Mouse (Mus musculus): ENCODE data around the gene Aoah.

Gene Aoah

GRCm38 (mm10) chr13:20916698-20917511 is 123.0 kb downstream of the Aoah start:
- no peak for DNase-seq (ENCODE audit: low spot score)

DNA sequence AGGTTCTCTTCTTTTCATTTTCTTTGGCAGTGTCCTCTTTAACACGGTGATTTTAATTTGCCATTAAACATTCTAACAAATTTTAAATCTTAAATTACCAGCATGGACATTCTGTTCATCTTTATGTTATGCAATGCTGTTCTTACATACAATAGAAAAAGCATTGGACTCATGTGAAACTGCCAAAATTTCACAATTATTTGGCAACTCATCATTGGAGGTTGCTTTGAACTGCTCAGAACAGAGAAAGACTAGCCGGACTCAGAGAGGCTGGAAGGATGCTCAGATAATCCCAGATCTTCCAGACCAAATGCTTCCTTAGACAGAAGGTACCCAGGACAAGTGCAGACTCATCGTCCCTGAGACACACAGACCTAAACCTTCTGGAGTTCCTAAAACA is 126.5 kb downstream of the Aoah start:
- no peak for DNase-seq (ENCODE audit: low spot score)

GRCm38 (mm10) chr13:20936016-20936415 is 142.1 kb downstream of the Aoah start:
- no peak for DNase-seq (ENCODE audit: low spot score)

- no peak for DNase-seq (ENCODE audit: low spot score)
Observed at GRCm38 (mm10) chr13:20937452-20937851, 143.5 kb downstream of the Aoah start.

GRCm38 (mm10) chr13:20939099-20939498 is 145.2 kb downstream of the Aoah start:
- no peak for DNase-seq (ENCODE audit: low spot score)

GRCm38 (mm10) chr13:20940389-20940788 is 146.5 kb downstream of the Aoah start:
- DNase-seq (ENCODE audit: low spot score) = no peak

GRCm38 (mm10) chr13:20941707-20942106 is 147.8 kb downstream of the Aoah start:
- DNase-seq (ENCODE audit: low spot score) = no peak

DNA sequence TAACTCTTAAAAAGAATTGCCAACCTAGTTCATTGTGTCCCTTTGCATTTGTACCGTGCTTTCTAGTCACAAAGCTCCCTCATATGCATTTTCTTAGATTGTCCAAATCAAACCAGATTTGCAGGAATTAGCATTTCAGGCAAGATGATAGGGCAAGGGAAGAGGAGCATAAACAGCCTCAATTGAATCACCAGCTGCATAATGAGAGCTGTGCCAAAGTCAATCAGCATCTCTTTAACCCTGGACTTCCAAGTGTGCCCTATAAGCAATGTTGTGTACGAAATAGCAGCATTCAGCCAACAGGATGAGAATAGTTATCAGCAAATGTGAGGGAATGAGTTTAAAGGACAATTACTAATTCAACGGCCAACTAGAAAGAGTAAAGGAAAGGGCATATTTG is 169.2 kb downstream of the Aoah start:
- DNase-seq (ENCODE audit: low spot score) = no peak

DNA sequence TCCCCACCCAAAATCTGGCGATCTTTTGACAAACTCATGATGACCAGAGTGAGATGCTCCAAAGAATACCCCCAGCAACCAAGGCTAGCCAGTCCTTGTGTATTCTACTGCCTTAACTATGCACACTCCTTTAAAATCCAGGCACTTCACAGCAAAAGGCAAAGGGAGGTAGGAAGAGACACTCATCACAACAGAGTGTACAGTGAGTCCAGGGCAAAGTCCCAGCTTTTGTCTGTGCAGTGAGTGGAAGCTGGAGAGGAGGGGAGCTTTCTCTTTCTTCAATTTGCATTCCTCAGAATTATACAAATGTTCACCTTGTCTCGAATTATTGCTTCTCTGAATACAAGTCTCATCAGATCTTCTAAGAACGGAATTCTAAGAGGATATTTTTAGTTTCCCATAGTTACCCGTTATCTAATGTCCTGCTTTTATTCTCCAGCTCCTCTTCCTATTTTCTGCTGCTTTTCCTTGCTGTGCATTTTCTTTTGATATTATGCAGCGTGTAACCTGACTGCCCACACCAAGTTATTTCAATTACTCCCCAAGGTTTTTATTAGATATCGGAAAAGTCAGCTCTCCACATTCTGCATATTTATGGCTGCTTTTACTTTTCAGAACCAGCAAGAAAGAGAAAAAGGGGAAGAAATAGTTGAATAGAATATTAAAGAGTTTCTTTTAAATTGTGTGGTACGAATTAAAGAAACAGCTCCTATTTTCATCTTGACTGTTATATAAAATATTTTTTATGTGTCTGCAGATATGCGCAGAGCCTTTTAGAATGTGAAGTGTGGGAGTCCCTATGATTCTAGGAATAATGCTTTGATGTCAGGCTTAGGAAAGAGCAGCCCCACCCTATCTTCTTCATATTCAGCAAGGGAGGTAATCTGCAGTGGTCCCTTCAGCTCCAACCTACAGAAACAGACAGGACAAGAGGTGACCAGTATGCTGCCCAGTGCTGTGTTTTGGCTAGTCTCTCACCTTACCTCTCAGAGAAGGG is 187.6 kb downstream of the Aoah start:
- DNase-seq (ENCODE audit: low spot score) = no peak

GRCm38 (mm10) chr13:20985510-20985909 is 191.6 kb downstream of the Aoah start:
- DNase-seq (ENCODE audit: low spot score) = no peak

DNA sequence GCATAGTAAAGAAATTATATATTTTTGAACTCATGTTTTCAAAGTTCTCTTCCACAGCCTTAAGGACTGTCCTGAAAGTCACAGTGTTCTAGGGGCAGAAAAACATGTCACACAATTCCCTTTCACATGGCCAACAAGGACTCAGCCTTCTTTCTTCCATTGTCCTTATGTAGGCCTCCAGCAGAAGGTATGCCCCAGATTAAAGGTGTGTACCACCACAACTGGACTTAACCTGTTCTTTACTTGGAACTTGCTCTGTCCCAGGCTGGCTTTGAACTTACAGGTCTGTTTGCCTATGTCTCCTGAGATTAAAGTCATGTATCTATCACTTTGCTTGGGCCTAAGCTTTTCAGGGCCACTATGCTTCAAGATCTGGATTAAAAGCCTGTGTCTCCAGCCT is 192.0 kb downstream of the Aoah start:
- DNase-seq (ENCODE audit: low spot score) = no peak

GRCm38 (mm10) chr13:21005238-21005637 is 211.3 kb downstream of the Aoah start:
- DNase-seq (ENCODE audit: low spot score) = no peak

DNA sequence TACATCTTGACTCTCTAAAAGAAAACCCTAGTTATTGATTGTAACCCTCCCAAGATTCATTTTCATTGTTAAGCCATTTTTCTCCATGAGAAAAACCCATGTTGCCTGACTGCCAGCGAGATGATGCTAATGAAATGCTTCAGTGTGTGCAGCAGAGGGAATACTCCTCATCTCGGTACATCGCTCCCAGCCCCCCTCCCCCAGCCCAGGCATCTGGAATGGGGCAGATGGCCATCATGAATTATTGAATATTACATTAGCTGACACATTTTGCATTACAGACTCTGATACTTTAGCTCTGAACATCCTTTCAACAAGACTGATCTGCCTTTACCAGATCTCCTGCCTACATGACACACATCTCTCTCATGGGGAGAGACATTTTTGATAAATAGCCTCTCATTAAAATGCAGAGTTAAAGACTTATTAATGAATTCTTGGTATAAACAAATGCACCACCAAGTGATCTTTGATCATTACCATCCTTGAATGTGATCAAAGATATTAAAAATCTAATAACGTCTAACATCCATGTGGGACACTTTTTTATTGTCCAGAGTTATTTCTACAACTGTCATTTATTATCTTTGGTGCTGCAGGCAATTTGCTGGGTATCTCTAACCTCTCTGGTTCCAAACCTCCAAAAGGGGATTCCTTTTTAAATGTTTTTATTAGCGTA is 211.9 kb downstream of the Aoah start:
- DNase-seq (ENCODE audit: low spot score) = no peak

DNA sequence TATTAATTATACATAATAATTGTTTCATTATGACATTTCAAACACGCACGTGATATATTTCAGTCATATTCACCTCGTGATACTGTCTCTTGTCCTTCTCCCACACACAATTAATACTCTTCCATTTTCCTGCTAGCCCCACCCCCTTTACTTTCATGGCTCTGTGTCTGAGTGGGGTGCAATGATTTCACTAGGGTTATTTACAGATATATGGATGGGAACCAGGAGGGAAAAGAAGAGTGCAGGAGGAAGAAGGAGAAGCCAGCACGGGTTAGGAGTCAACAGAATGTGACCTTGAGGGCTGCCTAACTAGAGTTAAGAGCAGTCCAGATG is 212.4 kb downstream of the Aoah start:
- no peak for DNase-seq (ENCODE audit: low spot score)

- DNase-seq (ENCODE audit: low spot score) = no peak
Observed at GRCm38 (mm10) chr13:21013659-21014058, 219.7 kb downstream of the Aoah start.

DNA sequence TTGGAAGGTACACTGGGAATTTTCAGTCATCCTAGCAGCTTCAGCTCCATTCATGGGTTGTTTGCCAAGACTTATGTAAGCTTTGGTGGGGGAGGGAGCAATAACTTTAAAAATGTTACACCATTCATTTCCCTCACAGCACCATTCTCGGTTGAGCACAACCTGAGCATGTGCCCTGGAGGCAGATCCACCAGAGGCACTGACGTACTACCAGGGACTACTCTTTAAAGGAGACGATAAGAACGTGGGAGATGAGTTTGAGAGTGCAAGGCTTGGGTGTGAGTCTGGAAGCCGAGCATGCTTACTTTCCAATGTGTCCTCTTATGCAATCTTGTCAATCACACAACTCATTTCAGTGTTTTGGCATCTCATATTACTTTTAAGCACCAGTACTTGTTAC is 230.9 kb downstream of the Aoah start:
- DNase-seq (ENCODE audit: low spot score) = no peak

DNA sequence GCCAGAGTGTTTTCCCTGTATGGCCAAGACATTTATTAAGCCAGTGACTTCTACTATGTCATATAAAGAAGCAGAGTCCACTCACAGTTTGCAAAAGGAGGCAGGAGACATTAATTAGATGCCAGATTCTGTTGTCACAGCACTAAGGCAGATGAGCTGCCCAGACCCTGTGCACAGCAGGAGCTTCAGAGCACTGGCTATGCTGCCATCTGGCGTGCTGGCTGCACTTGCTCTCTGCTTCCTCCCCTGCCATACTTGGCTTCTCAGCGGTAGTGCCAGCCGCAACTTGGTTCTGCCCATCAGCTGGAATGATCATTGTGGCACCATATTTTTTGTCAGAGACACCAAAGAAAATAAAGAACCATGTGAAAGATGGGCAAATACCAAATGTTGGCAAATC is 239.3 kb downstream of the Aoah start:
- no peak for DNase-seq (ENCODE audit: low spot score)

DNA sequence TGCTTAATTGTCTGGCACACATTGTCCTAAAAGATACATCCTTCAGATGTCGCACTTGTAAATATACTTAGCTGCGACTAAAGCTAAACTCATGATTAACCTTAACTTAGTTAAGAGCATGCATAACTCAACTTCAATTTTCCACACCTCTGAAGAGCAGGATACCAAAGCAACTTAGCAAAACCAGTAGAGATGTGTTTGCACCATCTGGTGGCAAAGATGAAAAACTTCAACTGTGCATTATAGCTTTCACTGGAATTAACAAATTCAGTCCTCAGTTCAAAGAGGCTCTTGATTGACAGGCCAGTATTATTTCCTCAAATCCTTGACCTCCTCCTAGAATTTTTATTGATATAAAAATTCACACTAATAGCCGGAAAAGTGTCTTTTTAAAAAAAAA is 241.1 kb downstream of the Aoah start:
- no peak for DNase-seq (ENCODE audit: low spot score)

DNA sequence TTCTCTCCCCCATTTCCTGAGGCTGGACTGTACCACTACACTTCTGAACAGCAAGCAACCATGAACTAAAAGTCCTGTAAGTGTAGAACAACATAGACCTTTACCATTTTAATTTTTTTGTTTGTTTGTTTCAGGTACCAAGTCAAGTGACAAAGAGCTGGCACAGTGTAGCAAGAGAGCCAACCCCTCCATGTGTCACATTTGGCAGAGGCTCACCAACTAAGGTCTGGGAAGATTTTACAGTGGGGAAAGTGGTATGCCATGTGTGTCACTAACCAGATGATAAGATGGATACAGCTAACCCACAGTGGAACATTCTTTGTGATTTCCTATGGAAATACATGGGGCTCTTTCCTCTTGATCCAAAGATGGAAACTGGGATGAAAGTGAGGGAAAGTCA is 242.1 kb downstream of the Aoah start:
- no peak for DNase-seq (ENCODE audit: low spot score)

- no peak for DNase-seq (ENCODE audit: low spot score)
Observed at GRCm38 (mm10) chr13:21040589-21041199, 246.8 kb downstream of the Aoah start.

DNA sequence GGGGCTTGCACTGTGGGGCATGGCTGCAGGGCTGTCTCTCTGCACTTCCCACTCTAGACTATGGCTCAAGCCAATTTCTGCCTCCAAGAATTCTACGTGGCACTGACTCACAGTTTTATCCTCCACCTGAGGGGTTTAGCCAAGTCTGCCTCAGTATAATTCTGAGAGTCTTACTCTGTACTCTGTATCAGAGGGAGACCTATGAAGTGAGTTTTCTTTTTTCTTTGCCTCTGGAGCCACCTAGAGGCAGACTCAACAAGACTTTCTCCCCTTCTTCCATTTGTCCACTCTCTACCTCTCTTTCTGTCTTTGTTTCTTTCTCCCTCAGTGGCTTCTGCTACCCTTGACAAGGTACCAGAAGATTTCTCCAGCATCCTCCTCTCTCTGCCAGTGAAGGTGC is 256.2 kb downstream of the Aoah start:
- no peak for DNase-seq (ENCODE audit: low spot score)

- no peak for DNase-seq (ENCODE audit: low spot score)
Observed at GRCm38 (mm10) chr13:21066021-21066420, 272.1 kb downstream of the Aoah start.

All from urinary bladder, postnatal 10 days (tissue).